Mouse (Mus musculus) cerebellum, adult 2 months (tissue): ENCODE measurements around the gene Dgka.

Source experiments
- CTCF ChIP-seq: fragments of 200-500 bp; IDR thresholded peaks from 2 replicates; pipeline ENCODE4 v1.5.1; 2011; ENCODE audit warnings: low read depth, mild to moderate bottlenecking, control low read depth, low read length, moderate library complexity, borderline replicate concordance; ENCODE audit not compliant: insufficient read depth
- POLR2A ChIP-seq: fragments of 200-500 bp; IDR thresholded peaks from 2 replicates; pipeline ENCODE4 v1.6.1; 2011; ENCODE audit warnings: low read length, control low read depth, borderline replicate concordance; ENCODE audit not compliant: insufficient read depth

DNA sequence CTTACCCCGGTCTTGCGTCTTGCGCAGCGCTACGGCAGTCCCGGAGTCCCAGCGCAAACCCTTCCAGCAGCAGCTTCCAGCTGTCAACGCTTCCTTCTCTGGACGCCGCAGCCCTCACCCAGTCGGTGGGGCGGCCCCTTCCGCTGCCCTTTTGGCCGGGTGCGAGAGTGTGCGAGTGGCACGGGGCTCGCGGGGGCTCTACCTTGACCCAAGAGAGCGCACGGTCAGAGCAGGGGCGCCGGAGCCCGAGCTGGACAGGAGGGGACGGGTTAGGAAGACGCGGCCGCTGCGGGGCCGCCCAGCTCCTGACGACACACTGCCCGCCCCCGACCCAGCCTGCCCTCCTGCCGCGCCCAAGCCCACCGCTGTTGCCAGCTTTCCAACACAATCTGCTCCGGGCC lies 864 bp downstream of the Dgka start:
- no peak; the same call in 1 of the 2 replicates for TF ChIP-seq POLR2A
- TF ChIP-seq CTCF: no peak
